Mouse (Mus musculus) yolk sac, embryonic 10.5 days (tissue): ENCODE data around the gene Defb23.

Experiments
- DNase-seq: peaks from one replicate; pipeline ENCODE4 v3.0.0-alpha.2; 2017; ENCODE audit warnings: low spot score

The Defb23 gene

DNA sequence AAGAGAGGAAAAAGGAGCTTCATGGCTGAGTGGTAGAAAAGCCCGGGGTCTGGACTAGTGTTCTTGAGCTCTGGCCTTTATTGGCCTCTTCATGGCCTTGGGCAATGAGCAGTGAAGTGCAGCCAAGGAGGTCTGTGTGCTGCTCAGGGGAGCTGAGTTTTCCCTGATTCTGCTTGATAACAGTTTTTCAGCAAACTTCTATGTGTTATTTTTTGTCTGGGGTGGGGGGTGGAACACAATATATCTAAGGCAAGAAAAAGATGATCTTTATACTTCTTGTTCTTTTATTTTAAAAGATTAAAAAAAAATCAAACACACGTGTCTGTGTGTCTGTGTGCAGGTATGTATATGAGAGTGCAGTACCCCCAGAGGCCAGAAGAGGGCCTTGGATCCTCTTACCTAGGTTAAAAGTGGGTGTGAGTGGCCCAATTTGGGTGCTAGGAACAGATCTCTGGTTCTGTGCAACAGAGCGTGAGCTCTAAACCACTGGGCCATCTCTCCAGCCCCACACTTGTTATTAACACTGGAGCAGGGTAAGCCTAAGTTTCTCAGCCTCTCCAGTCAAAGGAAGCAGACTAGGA is at the start of gene Defb23:
Defb23 (minus strand) TSS at position 51 of the 581 bp plus-strand sequence.
- no peak for DNase-seq

DNA sequence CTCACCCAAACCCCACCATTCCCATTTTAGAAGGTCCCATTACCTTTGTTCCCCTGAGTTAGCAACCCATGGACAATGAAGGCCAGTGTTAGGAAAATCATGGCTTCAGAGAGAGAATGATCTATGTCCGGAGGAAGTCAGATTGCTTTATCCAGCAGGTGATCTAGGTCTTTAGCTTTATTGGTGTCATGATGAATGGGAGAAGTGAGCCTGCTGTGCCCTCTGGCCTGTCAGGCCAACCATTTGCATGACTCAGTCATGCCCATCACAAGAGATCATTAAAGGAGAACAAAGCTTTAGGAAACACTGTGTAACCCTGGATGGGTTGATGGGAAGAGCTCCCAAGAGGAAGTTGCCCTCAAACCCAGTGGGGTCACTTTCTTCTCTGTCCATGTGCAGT is 47.2 kb upstream of the Defb23 start, which contains the start of gene Defb26:
Defb26 (minus strand) TSS at position 101 of the 400 bp plus-strand sequence.
- DNase-seq: no peak

DNA sequence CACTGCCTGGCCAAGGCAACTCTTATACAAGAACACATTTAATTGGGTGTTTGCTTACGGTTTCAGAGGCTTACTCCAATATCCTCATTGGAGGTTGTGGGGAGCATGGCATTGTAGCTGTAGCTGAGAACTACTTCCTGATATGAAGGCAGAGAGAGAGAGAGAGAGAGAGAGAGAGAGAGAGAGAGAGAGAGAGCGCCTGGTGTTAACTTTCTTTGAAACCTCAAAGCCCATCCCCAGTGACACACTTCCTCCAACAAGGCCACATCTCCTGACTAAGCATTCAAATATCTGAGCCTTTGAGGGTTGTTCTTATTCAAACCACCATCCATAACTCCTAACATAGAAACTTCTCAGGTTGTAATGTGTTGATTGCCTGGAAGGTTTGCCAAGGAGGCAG is 39.5 kb upstream of the Defb23 start:
- no peak for DNase-seq

DNA sequence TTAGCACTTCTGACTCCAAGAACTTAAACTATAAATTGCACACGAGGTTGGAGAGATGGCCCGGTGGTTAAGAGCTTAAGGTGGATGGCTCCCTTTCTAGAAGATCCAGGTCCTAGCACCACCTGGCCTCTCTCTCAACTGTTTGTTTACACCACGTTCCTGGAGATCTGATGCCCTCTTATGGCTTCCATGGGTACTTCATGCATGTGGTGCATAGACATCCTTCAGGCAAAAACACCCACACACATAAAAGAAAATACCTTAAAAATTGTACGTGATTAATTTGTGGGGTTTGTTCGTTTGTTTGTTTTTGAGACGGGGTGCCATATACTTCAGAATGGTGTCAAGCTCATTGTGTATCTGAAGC is 36.4 kb upstream of the Defb23 start:
- no peak for DNase-seq

DNA sequence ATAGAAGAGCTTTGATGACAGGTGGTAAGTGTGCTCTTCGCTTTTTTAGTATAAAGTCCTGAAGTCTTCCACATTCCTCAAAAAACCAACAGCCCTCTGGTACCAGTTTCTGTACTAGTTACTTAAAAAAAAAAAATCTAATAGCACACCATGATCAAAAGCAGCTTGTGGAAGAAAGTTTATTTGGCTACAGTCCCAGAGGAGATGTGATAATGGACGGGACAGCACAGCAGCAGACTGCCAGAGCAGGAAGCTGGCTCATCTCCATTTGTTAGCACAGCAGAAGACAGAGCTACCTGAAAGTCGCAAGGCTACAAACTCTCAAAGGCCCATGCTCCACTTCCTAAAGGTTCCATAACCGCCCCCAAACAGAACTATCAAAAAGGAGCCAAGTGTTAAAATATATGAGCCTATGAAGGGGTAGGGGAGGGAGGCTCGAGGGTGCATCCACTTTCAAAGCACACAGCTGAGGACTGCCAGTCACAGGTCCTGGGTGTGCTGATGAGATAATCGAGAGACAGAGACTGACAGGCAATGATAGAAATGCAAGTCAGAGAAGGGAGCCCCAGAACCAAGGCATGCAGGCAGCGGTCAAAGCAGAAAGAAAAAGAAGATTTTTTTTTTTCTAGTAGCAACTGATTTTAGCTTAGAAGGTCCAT is 35.9 kb upstream of the Defb23 start:
- DNase-seq: no peak

DNA sequence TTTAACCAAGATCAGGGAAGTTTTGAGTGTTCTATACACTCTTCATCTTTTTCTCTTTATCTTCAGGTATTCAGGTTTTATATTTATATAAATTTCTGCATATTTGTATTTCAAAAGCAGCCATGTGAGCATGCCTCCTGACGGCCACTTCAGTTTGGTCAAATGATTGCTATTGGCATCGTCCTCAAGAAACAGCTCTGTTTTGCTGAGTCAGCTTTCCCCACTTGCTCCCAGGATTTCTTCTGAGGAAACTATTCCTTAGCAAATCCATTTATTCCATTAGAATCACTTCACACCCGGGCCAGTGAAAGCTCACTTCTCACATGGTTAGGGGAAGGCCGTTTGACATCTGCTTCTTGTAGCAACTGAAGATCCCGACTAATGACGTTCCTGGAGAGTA is 33.6 kb upstream of the Defb23 start:
- no peak for DNase-seq

DNA sequence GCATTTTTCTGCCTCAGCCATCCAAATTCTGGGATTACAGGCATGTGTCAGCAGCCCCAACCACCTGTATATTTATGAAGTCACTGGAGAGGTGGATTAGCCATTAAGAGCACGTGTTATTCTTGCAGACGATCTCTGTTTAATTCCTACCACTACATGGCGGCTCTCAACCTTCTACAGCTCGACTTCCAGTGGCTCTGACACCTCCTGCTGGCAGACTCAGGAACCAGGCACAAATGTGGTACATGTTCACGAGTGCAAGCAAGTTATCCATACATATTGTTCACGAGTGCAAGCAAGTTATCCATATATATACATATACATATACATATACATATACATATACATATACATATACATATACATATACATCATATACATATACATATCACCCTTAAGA is 28.7 kb upstream of the Defb23 start:
- no peak for DNase-seq

DNA sequence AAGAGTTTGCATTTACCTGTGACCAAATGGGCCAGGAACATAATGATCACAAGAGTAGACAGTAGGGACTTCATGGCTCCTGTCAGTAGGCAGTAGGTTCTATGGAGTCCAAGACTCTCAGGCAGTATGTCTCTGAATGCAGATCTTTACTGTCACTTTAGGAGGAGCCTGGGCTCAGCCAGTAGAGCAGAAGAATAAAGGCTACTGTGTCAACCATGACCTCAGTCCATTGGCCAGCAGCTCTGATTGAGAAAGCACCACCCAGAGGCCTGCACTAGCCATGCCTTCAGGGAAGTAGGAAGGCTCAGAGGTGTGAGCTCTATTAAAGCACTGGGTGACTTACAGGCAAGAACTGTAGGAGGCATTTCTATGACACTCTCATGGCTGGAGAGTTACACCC is 25.6 kb upstream of the Defb23 start, which contains the start of gene Defb22:
Defb22 (minus strand) TSS at position 101 of the 400 bp plus-strand sequence.
- no peak for DNase-seq

DNA sequence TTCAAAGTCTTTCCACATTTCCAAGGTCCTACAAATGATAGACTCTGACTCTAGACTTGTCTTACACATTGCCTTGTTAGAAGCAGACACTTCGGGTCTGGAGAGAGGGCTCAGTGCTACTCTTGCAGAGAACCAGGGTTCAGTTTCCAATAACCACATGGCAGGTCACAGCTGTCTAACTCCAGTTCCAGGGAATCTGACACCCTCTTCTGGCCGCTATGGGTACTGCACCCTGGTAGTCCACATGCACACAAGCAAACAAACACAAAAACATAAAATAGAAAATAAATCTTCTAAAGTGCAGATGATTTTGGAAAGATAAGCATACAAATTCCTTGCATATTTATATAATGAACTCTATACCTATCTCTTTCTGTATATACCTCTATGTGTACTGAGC is 22.6 kb upstream of the Defb23 start:
- no peak for DNase-seq

DNA sequence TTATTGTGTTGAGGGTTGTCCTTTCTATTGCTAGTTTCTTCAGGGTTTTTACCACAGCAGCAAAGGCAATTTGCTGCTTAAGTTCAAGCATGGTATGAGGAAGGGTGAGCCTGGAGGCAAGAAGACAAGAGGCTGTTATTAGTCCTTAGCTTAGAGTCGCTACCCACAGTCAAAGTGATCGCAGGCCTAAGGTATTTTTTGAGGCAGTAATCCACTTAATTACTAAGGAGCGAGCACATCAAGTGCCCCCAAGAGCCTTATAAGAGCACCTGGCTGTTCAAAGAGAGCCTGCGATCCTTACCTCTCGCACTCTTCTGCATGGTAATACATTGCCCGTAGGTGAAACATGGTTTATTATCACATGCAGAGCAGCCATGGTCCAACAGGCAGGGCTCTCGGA is 17.3 kb upstream of the Defb23 start:
- no peak for DNase-seq

DNA sequence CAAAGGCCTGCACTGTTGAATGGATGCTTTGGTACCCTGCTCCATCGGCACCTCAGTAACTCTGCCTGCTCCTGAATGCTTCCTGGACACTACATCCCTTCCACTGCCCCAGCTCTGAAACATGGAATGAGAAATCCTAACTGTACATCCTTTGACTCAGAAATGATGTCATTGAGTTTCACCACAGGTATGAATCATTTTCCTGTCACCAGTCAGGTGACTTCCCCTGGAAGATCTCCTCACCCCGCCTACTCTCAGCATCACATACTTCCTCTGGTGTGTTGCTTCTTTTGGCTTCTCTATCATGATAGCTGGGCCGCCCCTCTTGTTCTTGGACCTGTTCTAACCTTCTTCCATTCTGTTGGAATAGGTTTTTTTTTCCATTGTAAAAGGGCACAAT is 16.5 kb upstream of the Defb23 start:
- DNase-seq: no peak

DNA sequence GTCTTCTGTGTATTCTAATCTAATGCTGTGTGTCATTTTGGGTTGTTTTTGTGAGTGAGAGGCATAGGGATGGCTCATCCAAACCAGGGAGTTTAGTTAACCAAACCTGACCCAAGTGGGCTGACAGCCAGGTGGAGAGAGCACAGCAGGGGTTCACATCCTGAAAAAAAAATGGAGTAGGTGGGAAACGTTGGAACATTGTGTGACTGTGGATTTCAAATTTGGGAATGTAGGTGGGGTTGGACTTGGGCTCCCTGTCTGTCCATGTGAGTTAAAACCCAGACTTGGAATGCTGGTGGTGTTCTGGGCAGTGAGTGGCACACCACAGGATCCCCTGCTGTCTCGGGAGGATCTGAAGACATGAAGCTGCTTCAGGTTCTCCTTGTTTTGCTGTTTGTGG is 12.3 kb upstream of the Defb23 start, which contains the start of gene Defb20:
Defb20 (plus strand) TSS at position 301 of the 400 bp plus-strand sequence.
- DNase-seq: no peak

DNA sequence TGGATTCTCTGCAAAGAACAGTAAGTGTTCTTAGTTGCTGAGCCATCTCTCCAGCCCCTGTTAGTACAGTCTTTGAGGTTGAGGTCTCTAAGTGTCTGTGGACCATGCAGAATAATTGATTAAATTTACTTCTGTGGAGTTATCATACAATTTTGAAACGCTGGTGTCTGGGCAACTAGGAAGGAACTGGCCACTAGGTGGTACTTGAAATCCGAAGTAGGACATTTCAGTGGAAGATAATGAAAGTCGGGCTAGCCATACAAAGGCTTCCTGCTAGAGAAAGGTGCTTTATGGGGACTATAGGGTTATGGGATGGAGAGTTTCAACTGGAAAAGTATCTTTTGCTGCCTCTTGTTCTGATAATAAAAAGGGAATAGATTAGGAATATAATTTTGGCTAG is 8.0 kb upstream of the Defb23 start:
- no peak for DNase-seq

DNA sequence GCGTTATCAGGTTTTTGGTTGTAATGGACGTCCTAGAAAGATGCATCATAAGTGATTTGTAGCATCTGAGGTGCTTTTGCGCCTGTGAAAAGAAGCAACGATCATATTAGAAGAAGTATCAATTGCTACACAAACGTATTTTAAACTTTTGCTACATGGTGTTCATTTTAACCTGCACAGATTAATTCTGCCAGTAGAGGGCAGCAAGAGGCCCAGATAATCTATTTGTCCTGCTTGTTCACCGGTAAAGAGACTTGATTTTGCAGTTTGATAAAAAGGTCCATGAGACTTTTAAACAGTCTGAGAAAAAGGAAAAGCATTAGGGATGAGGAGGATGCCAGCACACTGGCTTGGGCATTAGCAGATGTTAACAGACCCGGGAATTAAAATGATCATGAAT is 6.6 kb upstream of the Defb23 start:
- DNase-seq: peak; percentile 7

DNA sequence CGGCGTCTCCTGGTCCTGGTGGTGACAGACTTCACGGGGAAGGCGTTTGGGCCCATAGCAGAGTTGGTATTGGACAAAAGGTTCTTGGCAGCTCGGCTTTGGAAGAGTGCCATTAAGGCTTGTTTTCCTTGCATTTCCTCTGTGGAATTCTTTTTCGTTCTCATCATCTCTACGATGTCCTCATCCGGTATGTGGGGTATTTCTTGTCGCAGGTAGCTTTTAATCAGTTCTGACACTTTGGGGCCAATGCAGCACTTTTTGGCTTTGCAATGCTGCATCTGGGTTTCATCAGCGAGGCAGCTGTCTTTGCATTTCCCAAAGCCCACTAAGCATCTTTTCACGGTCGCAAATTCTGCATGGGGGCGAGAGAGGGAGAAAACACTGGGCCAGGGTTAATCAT is 5.2 kb downstream of the Defb23 start:
- no peak for DNase-seq

DNA sequence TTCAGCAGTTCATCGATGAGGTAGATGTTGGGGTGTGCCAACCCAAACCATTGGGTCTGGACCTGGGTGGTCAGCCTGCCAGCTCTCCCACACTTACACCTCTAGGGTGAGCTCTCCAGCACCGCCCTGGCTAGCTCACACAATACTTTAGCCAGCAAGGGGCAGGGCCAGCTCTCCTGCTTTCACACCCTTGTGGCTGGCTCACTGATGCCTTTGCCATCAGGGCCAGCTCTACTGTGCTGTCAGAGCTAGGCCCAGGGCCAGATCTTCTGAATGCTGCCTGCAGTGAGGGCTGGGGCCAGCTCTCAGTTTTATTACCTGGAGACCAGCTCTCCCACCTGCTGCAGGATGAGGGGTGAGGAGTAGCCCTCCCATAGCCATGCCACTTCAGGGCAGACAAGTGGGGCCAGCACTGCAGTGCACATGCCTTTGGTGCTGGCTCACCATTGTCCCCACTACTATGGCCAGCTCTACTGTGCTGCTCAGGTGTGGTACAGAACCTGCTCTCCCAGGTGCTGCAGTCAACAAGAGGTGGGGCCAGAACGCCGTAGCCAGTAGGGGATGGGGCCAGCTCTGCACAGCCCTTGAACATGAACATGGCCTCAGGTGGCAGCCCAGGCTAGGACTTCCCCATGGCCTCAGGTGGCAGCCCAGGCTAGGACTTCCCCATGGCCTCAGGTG is 12.2 kb downstream of the Defb23 start:
- no peak for DNase-seq

DNA sequence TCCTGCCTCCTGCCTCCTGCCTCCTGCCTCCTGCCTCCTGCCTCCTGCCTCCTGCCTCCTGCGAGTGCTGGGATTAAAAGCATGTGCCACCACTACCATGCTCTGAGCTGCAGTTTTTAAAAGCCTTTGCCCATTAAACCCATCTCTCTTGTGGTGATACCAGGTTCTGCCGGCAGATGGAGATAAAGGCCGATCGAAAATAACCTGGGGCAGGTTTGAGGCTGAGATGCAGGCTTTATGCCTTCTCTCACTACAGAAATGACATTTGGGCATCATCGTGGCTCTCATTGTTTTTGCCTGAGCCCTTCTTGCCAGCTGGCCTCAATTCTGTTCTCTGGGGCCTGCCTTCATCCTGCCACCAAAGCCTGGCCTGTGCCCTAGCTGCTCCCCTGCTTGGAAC is 14.2 kb downstream of the Defb23 start:
- DNase-seq: peak; percentile 18

DNA sequence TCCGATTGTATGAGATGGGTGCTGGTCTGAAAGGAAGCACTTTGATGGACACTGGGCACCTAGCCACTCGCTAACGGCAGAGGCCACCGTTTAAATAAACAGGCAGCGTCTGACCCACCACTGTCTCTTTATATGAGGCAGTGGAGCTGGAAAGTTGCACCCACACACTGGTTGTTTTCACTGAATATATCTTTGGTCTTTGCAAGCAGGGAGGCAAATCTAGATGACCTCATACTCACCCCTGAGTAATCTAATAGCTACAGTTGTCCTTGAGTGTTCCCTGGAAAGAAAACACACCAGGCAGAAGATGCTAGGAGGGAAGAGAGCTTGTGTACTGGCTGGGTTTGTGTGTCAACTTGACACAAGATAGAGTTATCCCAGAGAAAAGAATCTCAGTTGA is 17.0 kb downstream of the Defb23 start:
- DNase-seq: no peak

DNA sequence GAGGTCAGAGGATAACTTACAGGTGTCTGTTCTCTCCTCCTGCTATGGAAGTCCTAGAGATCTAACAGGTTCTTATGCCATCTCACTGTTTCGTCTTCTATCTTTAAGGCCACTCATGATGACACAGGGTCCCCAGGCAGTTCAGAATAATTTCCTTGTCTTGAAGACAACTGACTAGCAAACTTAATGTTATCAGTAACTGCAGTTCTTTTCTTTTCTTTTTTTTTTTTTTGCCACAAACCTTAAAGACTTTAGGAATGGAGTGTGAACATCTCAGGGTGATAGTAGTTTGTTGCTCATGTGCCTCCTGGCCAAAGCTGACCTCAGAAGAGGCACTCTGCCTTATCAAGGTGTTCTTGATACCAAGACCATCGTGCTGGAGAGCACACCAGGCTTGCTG is 17.8 kb downstream of the Defb23 start:
- DNase-seq: no peak

DNA sequence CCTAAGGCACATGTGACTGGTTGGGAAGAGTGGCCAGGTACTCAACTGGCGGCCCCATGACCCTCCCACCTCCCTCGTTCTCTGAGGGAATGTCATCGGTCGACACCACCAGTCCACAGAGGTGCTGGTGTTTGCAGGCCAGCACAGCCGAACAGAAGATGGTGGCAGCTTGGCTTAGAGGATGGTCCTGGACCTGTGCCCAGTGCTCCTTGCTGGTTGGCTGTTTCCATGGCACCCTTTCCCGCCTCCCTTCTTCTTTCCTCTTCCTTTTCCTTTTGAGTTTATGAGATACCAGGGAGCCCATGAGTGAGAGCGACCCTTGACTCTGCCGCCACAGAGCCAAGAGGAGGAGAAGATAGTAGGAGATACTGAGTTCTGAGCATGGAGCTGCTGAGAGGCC is 21.1 kb downstream of the Defb23 start:
- no peak for DNase-seq

DNA sequence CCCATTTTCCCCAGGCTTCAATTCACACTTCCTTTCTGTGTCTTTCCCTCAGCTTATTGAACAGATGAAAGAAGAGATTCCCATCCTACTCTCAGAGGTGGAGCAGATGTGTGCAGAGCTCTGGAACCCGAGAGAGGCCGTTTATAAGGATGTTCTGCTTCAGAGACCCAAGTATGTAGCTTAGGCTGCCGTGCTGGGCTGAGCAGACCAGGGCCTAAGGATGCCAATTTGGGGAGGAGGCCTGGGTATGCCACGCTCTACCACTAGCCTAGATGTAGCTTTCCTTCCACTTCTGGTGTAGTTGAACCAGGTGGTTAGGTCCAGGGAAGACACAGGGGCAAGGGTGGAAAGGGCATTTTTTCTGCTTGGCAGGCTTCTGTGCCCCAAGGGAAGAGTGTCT is 22.1 kb downstream of the Defb23 start:
- DNase-seq: no peak

DNA sequence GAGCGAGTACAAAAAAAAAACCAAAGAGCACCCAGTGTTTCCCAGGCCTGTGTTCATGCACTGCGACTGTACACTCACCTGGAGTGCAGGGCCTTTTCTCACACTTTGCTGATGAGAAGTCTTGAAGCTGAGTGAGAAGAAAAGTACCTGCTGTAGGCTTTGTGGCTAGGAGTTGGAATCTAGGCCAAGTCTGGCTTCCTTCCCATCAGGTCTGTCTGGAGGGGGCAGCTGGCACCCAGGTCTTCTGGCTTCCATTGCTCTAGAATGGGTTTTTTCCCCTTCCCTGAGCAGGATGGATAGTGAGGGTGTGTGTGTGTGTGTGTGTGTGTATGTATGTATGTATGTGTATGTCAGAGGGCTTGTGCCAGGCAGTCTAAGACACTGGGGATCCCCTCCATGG is 24.6 kb downstream of the Defb23 start:
- no peak for DNase-seq

DNA sequence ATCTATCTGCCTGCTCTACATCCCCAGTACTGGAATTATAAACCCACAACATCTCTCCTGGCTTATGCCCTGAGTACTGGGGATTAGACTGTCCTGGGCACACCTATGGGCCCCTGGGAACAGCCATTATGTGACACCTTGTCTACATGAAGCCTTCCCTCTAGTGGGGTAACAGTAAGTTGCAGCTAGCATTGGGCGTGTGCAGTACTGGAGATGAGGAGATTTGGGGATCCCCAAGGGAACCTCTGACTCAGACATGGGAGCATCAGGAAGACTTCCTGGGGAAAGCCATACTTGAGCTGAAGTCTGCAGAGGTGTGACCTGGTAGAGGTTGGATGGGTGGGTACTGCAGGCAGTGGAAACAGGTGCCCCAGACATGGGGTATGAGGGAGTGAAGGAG is 25.5 kb downstream of the Defb23 start:
- DNase-seq: no peak
